Mouse (Mus musculus): ENCODE results near the gene Sema3b.

DNA sequence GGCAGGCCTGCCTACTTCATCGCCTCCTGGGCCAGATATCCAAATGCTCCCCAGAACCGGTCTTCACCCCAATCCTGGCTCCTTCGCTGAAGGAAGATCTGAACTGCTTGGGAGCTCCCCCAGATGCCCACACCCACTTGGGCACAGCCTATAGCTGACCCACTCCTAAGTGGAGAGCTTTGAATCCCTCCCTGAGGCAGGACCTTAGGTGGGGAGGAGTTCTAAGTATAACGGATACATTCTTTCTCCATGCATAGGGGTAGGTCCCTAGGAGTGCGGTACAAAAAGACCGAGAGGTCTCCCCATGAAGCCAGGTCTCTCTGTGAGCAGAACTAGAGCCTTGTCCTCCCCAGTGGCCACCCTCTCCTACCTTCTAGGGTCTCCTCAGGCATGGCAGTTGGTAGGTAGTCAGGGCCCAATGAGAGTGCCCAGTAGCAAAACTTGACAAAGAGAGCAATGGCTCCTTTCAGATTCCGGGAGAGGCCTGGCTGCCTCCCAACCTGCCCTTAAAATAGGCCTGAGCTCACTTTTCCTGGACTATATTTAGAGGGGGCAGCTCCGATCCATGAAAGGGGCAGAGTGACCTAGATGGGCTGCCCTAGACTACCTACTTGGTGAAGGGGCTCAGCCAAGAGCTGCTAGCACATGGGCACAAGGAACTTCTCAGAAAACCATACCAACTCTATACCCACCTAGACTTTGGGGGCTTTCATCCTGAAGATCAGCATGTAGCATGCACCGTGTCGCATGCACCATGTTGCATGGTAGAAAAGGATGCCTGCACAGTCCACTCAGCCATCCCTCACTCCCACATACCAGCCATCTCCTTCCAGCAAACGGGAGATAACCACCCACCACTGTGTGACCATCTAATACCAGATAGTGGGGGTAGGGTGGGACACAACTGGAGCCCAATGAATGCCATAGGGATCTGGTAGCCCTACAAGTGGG, 12.1 kb downstream of the Sema3b start:
- TF ChIP-seq CTCF (IDR thresholded peaks at IDR 0.05; ENCODE audit: low read depth, low read length) (no peak), POLR2A (IDR thresholded peaks at IDR 0.05; ENCODE audit: extremely low read depth, insufficient read depth, low read length) (no peak)

Data from liver, adult 2 months (tissue).